Mouse (Mus musculus) kidney, postnatal 0 days (tissue): ENCODE data around the gene Ccdc85c. TPM values are rescaled to one million over a fixed set of nuclear protein-coding genes. Genes with fewer than 3 reads are reported as not detected.
A peak's percentile ranks its signal among the peaks of the same experiment; 100 is the strongest.

Experiments used
- ATAC-seq: fragments of 200-750 bp; cut with Nextera tagmentation; replicated peaks from 2 replicates; pipeline ENCODE4 v1.8.0; 2017; ENCODE audit warnings: low read depth, moderate number of reproducible peaks, moderate TSS enrichment, moderate library complexity; ENCODE audit not compliant: low FRiP score
- DNase-seq: peaks from one replicate; pipeline ENCODE4 v3.0.0-alpha.2; 2016; ENCODE audit warnings: low spot score
- H3K27ac ChIP-seq: fragments of 300-500 bp; sonication (generic); 2 replicates; pipeline ENCODE4 v1.5.1; 2014; ENCODE audit warnings: mild to moderate bottlenecking
- H3K27me3 ChIP-seq: fragments of 300-500 bp; sonication (generic); 2 replicates; pipeline ENCODE4 v1.6.1; 2014; ENCODE audit warnings: low read length, mixed read lengths; ENCODE audit not compliant: insufficient read depth
- H3K36me3 ChIP-seq: fragments of 300-500 bp; sonication (generic); 2 replicates; pipeline ENCODE4 v1.6.1; 2014; ENCODE audit warnings: low read length, mixed read lengths; ENCODE audit not compliant: insufficient read depth
- H3K4me1 ChIP-seq: fragments of 300-500 bp; sonication (generic); replicated peaks from 2 replicates; pipeline ENCODE4 v1.6.1; 2014; ENCODE audit warnings: antibody characterized with exemption, low read length, mixed read lengths; ENCODE audit not compliant: insufficient read depth
- H3K4me2 ChIP-seq: fragments of 300-500 bp; sonication (generic); 2 replicates; pipeline ENCODE4 v1.6.1; 2014; ENCODE audit warnings: mild to moderate bottlenecking, low read length, moderate library complexity, mixed read lengths
- H3K4me3 ChIP-seq: fragments of 300-500 bp; sonication (generic); replicated peaks from 2 replicates; pipeline ENCODE4 v1.5.1; 2014; ENCODE audit warnings: low read depth, low read length
- H3K9ac ChIP-seq: fragments of 300-500 bp; sonication (generic); 2 replicates; pipeline ENCODE4 v1.6.1; 2014; ENCODE audit warnings: low read depth, low read length
- H3K9me3 ChIP-seq: fragments of 300-500 bp; sonication (generic); replicated peaks from 2 replicates; pipeline ENCODE4 v1.6.1; 2016; ENCODE audit warnings: low read length, inconsistent platforms, mixed read lengths
- CTCF ChIP-seq: IDR thresholded peaks from 2 replicates; pipeline ENCODE4 v1.5.1; 2016; ENCODE audit warnings: antibody characterized with exemption, low read depth, mild to moderate bottlenecking, moderate library complexity
- WGBS: fragments of 180-500 bp; shearing (Covaris S2); extraction: QIAGEN DNeasy Blood & Tissue Kit; methylation state at CpG from one replicate; pipeline ENCODE4 v1.1.7; 2014; 5-methylcytosine and 5-hydroxymethylcytosine counted together
- polyA plus RNA-seq: library from polyadenylated mRNA; unstranded; fragments of >200 nt; fragmentation: Nextera tagmentation; extraction: Ambion mirVana; gene quantifications from 2 replicates; pipeline ENCODE4 v1.2.1, GENCODE M21; 2015

Gene Ccdc85c
- polyA plus RNA-seq, 1 experiment from 2014 or later, result 7.7 TPM

DNA sequence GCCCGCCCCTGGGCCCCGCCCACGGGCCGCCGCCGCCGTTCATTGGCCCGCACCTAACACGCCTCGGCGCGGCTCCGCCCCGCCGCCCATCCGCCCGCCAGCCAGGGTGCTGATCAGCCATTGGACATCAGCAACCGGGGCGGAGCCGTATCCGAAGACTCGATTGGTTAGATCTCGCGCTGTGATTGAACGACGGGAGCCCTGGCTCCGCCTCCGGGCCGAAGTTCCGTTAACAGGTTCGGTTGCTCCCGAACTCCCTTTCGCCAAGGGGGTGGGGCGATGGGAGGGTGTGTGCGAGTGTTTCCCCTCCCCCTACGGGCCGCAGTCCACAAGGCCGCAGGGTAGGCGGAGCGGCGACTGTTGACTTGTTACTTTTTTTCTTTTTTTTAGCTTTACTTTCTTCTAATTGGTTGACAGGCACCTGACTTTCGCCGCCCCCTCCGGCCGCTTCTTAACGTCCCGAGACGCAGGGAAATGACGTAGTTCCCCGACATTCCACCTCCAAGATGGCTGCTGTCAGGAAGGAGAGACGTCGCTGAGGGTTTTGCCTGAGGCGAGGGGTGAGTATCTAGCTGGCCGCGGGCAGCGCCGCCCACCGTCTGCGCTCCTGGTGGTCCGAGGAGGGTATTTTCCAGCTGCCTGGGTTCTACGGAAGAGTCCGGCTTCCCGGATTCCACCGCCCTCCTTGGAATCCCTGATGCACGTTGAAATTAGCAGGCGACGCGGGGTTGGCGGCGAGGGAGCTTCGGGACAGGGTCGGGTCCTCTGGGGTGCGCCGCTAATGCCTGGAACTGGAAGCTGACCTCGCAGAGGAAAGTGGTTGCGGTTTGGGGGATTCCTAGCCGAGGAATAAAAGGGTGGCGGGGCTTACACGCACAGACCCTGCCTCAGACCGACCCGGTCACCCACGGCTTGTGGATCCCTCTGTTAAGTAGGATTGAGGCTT, 95.6 kb downstream of the Ccdc85c start, which contains the start of gene Ccnk:
TSS of gene Ccnk (plus strand) at position 259 of the 946 bp plus-strand sequence.
- H3K9ac ChIP-seq, result peak within 1 kb of the TSS; percentile 97
- DNase-seq (peak; percentile 100), ATAC-seq (peak; percentile 98)
- H3K4me2 ChIP-seq, result peak within 1 kb of the TSS; percentile 90
- H3K27ac ChIP-seq, result peak within 1 kb of the TSS; percentile 96
- peak within 1 kb of the TSS; percentile 95 for H3K4me3 ChIP-seq
- TF ChIP-seq CTCF, result peak; percentile 49
- H3K36me3 ChIP-seq, result peaks cover 13% of the 10 kb centered on the region; the same call in 1 of the 2 replicates
- H3K9me3 ChIP-seq, result no peaks in the 10 kb centered on the region
- peaks cover 7% of the 10 kb centered on the region for H3K4me1 ChIP-seq
- no peaks in the 10 kb centered on the region for H3K27me3 ChIP-seq
- WGBS, result under 1% methylated on average over 80 of the region's 82 CpGs

GRCm38 (mm10) chr12:108179246-108179320, 96.1 kb downstream of the Ccdc85c start, which contains the start of gene Setd3:
Gene Setd3 (minus strand): TSS chr12:108179314.
- WGBS, result 0% methylated on average over 7 of the region's 9 CpGs
- H3K4me2 ChIP-seq, result peak within 1 kb of the TSS; percentile 90
- no peak for TF ChIP-seq CTCF
- H3K4me1 ChIP-seq, result peaks cover 7% of the 10 kb centered on the region
- no peaks in the 10 kb centered on the region for H3K9me3 ChIP-seq
- DNase-seq, result no peak
- peaks cover 13% of the 10 kb centered on the region; the same call in 1 of the 2 replicates for H3K36me3 ChIP-seq
- H3K9ac ChIP-seq, result peak within 1 kb of the TSS; percentile 97
- no peak for ATAC-seq
- H3K27ac ChIP-seq, result peak within 1 kb of the TSS; percentile 96
- H3K27me3 ChIP-seq, result no peaks in the 10 kb centered on the region
- H3K4me3 ChIP-seq, result peak within 1 kb of the TSS; percentile 95

DNA sequence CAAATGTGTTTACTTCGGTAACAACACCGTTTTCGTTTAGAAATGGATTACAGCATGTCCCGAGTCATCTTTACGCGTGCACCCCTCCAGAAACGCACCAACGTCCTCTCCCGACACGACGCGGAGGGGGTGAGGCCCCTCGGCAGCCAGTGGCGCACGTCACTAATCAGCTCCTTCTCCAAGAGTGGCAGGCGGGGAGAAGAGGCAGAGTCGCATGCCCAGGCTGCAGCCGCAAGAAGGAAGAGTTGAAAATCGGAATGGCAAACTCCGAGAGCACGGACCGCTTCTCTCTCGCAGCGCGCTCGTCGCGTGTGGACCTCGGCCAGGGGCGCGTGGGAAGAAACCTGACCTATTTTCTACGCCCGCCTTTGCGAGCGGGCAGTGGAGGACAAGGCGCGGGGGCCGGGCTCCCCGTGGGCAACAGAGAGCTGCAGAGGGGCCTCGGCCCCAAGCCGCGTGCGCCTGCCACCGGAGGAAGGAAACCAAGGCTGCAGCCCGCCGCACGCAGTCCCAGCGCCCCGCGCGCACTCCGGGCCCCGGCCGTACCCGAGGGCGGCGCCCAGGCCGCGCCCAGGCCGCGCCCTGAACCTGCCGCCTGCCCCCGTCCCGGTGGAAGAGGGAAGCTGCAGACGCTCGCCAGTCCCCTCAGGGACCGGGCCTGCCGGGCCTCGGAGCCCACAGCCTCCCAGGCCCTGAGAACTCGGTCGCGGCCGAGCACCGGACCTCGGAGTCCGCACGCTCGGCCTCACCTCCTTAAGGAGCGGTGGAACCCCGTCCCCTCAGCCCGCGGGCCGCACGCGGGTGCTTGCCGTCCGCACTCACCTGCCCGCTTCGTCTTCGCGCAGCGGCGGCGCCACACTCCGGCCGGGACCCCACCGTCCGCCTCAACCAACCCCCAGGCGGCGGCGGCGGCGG, 96.6 kb downstream of the Ccdc85c start:
- Histone ChIP-seq H3K4me3 (peak overlapping the region; percentile 95), H3K4me1 (peaks cover 7% of the 10 kb centered on the region), H3K27me3 (no peaks in the 10 kb centered on the region), H3K36me3 (peaks cover 8% of the 10 kb centered on the region; the same call in 1 of the 2 replicates), H3K9ac (peak overlapping the region; percentile 97), H3K27ac (peak overlapping the region; percentile 96), H3K4me2 (peak overlapping the region; percentile 90), H3K9me3 (no peaks in the 10 kb centered on the region)
- ATAC-seq (peak; percentile 18), DNase-seq (peak; percentile 56)
- no peak for TF ChIP-seq CTCF
- WGBS, result under 1% methylated on average over 90 of the region's 103 CpGs

DNA sequence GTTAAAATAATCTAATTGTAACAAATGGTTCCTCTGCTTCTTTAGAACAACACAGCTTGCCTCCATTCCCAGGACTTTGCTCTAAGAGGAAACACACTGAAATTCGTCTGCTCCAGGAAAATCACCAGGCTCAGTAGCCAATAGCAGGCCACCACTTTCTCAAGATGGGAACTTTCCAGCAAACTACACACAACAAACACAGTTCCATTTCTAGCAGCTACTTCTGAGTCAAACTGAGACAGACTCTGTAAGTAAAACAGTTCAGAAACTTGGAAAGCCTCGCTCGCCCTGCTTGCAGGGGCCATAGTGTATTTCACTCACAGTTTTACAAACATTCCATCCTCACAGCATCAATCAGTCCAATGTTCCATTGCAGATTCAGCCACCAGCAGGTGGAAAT, 98.9 kb downstream of the Ccdc85c start:
- Histone ChIP-seq H3K27me3 (no peaks in the 10 kb centered on the region), H3K4me3 (no peak overlapping the region), H3K36me3 (no peaks in the 10 kb centered on the region), H3K4me2 (no peak overlapping the region), H3K4me1 (peaks cover 8% of the 10 kb centered on the region), H3K27ac (no peak overlapping the region), H3K9me3 (no peaks in the 10 kb centered on the region), H3K9ac (no peak overlapping the region)
- WGBS, result 70% methylated on average over 3 of the region's 3 CpGs
- DNase-seq, result no peak
- TF ChIP-seq CTCF, result no peak
- no peak for ATAC-seq

DNA sequence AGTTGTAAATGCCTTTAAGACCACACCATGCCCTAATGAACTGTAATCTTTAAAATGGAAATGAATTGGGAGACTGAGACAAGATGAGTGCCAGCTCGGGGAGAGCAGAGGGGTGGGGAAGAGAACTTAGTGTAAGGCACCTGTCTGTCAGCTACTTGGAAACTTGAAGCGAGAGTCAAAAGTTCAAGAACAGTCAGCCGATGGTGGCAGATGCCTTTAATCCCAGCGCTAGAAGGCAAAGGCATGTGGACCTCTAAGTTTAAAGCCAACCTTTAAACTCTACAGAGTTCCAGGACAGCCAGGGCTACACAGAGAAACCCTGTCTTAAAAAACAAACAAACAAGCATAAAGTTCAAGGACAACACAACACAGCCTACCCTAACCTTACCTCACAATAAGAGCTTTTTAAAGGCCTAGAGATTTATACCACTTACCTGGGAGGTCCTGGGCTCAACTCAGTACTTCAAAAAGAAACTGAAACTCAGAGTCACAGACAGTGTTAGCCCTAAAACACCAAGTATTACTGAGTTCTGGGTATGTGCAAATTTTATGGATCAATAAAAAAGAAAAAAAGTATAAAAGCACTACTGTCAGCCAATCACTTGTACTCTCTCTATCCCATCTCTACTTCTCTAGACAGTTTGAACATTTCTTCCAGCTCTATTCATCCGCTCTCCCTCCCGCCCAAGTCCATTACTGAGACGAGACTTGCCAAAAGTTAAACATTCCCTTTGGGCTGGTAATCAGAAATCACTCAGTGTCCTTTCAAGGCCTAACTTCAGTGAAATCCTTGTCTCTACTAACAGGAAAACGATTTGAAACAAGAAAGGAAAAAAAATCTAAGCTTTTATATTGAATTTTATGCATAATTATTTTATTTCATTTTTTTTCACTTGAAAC, 100.4 kb downstream of the Ccdc85c start:
- ATAC-seq (no peak), DNase-seq (no peak)
- TF ChIP-seq CTCF, result no peak
- no peaks in the 10 kb centered on the region for H3K9me3 ChIP-seq
- H3K4me3 ChIP-seq, result no peak overlapping the region
- no peak overlapping the region for H3K9ac ChIP-seq
- H3K4me2 ChIP-seq, result no peak overlapping the region
- WGBS, result 60% methylated on average over 8 of the region's 8 CpGs
- peaks cover 13% of the 10 kb centered on the region for H3K4me1 ChIP-seq
- H3K36me3 ChIP-seq, result no peaks in the 10 kb centered on the region
- H3K27ac ChIP-seq, result no peak overlapping the region
- no peaks in the 10 kb centered on the region for H3K27me3 ChIP-seq

DNA sequence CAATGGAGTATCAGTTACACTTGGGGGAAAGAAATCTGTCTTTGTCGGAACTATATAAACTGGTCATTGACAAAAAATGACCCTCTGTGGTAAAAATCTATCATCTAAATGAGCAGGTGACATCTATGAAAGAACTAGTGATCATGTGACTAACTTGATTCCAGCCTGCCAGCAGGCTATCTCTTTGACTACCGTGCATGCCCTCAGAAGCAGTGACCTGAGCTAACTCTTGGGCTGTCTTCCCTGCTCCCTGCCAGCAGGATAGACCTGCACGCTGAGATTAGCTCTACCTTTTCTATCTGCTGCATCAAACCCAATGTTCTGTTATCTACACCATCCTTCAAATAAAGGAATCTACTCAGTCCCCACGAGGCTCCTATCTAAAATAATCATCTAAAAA, 102.6 kb downstream of the Ccdc85c start:
- Histone ChIP-seq H3K4me2 (no peak overlapping the region), H3K9me3 (no peaks in the 10 kb centered on the region), H3K9ac (no peak overlapping the region), H3K4me3 (no peak overlapping the region), H3K36me3 (no peaks in the 10 kb centered on the region), H3K27ac (no peak overlapping the region), H3K27me3 (no peaks in the 10 kb centered on the region), H3K4me1 (peaks cover 13% of the 10 kb centered on the region)
- no peak for TF ChIP-seq CTCF
- DNase-seq, result no peak
- 47% methylated on average over 4 of the region's 4 CpGs for WGBS
- ATAC-seq, result no peak
